Mouse (Mus musculus) gastrocnemius, adult 8-10 months (tissue): Measurements from ENCODE around the gene 2310007B03Rik. TPM values are rescaled to one million over a fixed set of nuclear protein-coding genes. Genes with fewer than 3 reads are reported as not detected.
A peak's percentile ranks its signal among the peaks of the same experiment; 100 is the strongest.
"Not testable (repeated sequence)": the region's sequence is repeated elsewhere in the genome, so short reads cannot be mapped to it uniquely, and the experiment has no call there.

Experiments
- DNase-seq, 2 experiments: peaks; one replicate each; pipeline ENCODE4 v3.0.0; 2022; ENCODE audit warnings: low spot score in 2 of 2
- total RNA-seq, 4 experiments: library from RNA; stranded (reverse); gene quantifications; 2 replicates each; pipeline ENCODE4 v1.2.4; 2022

The 2310007B03Rik gene
- total RNA-seq, result not detected

GRCm38 (mm10) chr1:93160501-93161133 lies at the start of gene 2310007B03Rik:
Gene 2310007B03Rik (minus strand): TSS chr1:93160948.
- no peak for DNase-seq

GRCm38 (mm10) chr1:93210213-93210641 lies 49.5 kb upstream of the 2310007B03Rik start:
- DNase-seq, result peak; percentile 23 to 41

- no peak for DNase-seq
These were observed 46.9 kb upstream of the 2310007B03Rik start for GRCm38 (mm10) chr1:93207536-93208064.

GRCm38 (mm10) chr1:93206277-93206970 lies 45.7 kb upstream of the 2310007B03Rik start:
- DNase-seq, result no peak

- DNase-seq, result no peak
These were observed 37.2 kb upstream of the 2310007B03Rik start for GRCm38 (mm10) chr1:93197916-93198315.

- not testable (repeated sequence) for DNase-seq
These were observed 36.7 kb upstream of the 2310007B03Rik start for GRCm38 (mm10) chr1:93197454-93197853.

- DNase-seq, result no peak
These were observed 34.2 kb upstream of the 2310007B03Rik start for GRCm38 (mm10) chr1:93194961-93195360.

GRCm38 (mm10) chr1:93190726-93191305 lies 30.1 kb upstream of the 2310007B03Rik start:
- no peak for DNase-seq

- DNase-seq, result peak in 1 of 2 experiments; percentile 11
These were observed 23.5 kb upstream of the 2310007B03Rik start for GRCm38 (mm10) chr1:93184071-93184828.

GRCm38 (mm10) chr1:93182281-93182680 lies 21.5 kb upstream of the 2310007B03Rik start:
- DNase-seq, result no peak

GRCm38 (mm10) chr1:93176525-93177332 lies 16.0 kb upstream of the 2310007B03Rik start:
- peak; percentile 55 to 65 for DNase-seq

GRCm38 (mm10) chr1:93175849-93176248 lies 15.1 kb upstream of the 2310007B03Rik start:
- no peak for DNase-seq

- peak; percentile 59 to 68 for DNase-seq
These were observed 13.7 kb upstream of the 2310007B03Rik start for GRCm38 (mm10) chr1:93174399-93174798.

GRCm38 (mm10) chr1:93173665-93174064 lies 12.9 kb upstream of the 2310007B03Rik start:
- no peak for DNase-seq

GRCm38 (mm10) chr1:93168295-93168775 lies 7.6 kb upstream of the 2310007B03Rik start, which contains the start of gene Crocc2:
Gene Crocc2 (plus strand): TSS chr1:93168725.
- DNase-seq, result no peak

- DNase-seq, result no peak
These were observed 5.8 kb upstream of the 2310007B03Rik start for GRCm38 (mm10) chr1:93166346-93167079.

- DNase-seq, result no peak
These were observed 4.7 kb upstream of the 2310007B03Rik start for GRCm38 (mm10) chr1:93165447-93165846.

GRCm38 (mm10) chr1:93162588-93162987 lies 1.8 kb upstream of the 2310007B03Rik start:
- no peak for DNase-seq

- DNase-seq, result no peak
These were observed 1.2 kb upstream of the 2310007B03Rik start for GRCm38 (mm10) chr1:93161921-93162320.

GRCm38 (mm10) chr1:93161350-93161749 lies 602 bp upstream of the 2310007B03Rik start:
- DNase-seq, result no peak
